Mouse (Mus musculus): Measurements from ENCODE around the gene Trp53i11. TPM values are rescaled to one million over a fixed set of nuclear protein-coding genes. Genes with fewer than 3 reads are reported as not detected.
A peak's percentile ranks its signal among the peaks of the same experiment; 100 is the strongest.

Trp53i11 gene
- total RNA-seq, 2 experiments from 2014 or later, result 83.8 to 96.3 TPM

DNA sequence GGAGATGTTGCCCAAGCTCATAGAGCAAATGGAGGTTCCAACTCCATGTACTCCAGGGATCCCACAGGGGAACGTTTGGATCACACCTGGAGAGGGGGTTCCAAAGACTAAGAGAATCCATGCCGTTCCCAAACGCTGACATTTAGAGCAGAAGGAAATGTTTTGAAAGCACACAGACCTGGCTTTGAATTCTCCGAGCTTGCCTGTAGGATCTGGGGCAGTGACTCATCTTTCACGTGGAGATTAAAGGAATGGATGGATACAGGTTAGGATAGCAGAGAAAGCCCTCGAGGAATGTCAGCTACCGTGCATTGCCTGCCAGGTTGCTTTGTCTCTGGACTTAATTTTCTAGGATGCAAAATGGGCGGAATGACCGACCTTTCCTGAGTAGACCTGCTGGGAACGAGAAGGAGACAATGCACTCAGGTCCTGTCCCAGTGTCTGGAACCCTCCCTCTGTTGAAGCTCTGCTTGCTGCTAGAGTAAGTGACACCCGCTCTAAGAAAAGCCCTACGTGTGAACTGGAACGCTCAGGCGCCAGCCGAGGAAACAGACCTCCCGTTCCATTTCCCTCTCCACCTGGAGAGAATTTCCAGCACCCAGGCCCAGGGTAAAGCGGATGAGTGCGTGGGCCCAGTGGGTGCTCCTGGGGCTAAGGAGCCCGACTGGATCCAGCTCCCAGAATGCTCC lies 17.0 kb upstream of the Trp53i11 start:
- intact Hi-C loops (cut with DNase I), result no loop called here
- DNase-seq (ENCODE audit: low spot score in 2 of 2), result peak in 1 of 2 experiments; percentile 72

DNA sequence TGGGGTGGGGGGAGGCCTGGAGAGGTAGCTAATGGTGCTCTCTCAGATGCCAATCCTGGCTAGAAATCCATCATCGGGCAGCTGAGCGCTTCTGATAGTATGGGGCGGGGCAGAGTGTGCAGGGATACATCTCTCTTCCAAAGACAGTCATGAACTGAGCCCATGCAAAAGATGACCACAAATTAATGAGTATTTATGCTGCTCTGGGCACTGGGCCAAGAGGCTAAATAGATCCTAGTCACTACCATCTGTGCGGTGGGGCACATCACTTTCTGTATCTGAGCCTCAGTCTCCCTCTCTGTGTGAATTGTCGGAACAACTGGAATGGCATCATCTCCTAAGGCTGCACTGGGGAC lies 16.5 kb upstream of the Trp53i11 start:
- intact Hi-C loops (cut with DNase I), result no loop called here
- no peak for DNase-seq (ENCODE audit: low spot score in 2 of 2)

DNA sequence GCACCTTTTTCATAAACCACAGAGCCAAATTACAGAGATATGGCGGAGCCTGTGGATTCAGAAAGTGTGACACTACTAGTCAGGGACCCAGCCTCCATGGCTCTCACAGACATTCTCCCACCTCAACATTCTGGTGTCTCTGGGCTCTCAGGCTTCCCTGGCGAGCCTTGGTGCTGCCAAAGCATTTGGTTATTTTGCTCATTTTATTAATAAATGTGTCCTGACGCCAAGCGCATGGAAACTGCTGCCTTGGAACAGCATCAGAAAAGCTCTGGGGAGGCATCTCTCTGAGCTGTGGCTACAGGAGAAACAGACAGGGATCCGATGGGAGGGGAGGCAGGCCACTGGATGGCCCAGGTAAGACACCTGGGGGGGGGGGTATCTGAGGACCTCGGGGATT lies 15.4 kb upstream of the Trp53i11 start:
- no peak for DNase-seq (ENCODE audit: low spot score in 2 of 2)
- intact Hi-C loops (cut with DNase I), result no loop called here

DNA sequence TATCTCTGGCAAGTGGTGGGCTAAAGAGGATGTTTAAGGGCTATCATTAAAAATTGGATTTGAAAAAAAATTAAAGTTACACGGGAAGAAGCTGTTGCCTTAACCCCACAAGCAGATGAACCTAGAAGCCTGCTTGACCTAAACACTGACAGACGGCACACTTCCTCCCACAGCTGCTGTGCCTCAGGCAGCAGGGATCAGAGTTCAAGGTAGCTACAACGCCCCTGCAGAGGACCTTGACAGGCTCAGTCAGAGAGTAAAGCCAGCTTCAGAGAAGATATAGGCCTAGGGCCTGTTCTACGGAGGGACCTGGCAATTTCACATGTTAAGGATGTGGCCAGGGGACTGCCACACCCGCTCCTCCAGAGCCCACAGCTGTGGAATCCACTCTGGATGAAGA lies 14.9 kb upstream of the Trp53i11 start:
- no peak for DNase-seq (ENCODE audit: low spot score in 2 of 2)
- intact Hi-C loops (cut with DNase I), result no loop called here

DNA sequence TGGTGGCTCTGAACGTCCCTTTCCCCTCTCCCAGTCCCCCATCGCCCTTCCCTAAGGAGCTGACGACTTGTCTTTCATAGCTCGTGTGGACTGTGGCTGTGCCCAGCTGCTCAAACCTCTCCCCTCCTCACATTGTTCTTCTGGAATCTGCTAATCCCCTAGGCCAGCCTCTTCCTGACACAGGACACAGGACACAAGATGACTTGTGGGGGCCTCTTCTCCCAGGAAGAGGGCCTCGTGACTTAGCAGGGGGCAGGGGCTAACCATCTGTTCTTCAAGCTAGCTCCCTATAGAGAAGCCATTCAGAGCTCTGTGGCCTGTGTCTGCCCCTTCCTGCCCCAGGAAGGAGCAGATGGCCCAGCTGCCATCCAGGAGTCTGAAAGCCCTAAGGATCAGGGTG lies 13.2 kb upstream of the Trp53i11 start:
- DNase-seq (ENCODE audit: low spot score in 2 of 2), result no peak
- intact Hi-C loops (cut with DNase I), result no loop called here

DNA sequence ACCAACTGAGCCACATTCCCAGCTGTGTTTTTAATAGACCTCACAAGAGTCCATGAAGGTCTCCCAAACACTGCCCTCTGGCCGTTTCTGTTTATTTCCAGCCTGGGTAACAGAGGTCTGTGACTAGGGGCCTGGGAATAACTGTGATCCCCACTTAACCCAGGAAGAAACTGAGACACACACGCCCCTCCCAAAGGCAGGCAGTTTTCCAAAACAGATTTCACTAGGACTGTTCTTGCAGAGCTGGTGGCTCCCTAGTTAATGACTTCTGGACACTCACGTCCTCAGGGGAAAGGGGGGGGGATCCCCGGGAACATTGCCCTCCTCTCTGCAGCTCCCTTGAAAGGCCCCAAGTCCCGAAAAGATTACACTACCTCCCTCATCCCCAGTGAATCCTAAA lies 12.1 kb upstream of the Trp53i11 start:
- intact Hi-C loops (cut with DNase I), result no loop called here
- DNase-seq (ENCODE audit: low spot score in 2 of 2), result no peak

DNA sequence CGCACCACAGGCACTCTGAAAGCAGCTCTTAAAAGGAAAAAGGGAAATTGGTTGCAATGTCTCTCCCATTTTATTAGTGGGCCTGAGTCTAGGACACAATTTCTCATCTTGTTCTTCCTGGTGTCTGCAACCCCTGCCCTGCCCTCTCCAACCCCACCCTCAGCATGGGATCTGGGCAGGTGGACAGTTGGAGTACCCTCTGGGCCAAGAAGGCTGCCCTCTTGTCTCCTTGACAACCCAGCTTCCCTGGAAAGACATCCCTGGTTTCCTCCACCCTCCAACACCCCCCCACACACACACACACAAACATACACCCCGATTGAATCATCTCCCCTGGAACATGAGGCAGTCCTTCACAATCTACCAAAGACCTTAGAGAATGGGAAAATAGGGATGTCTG lies 11.6 kb upstream of the Trp53i11 start:
- intact Hi-C loops (cut with DNase I), result no loop called here
- DNase-seq (ENCODE audit: low spot score in 2 of 2), result no peak

DNA sequence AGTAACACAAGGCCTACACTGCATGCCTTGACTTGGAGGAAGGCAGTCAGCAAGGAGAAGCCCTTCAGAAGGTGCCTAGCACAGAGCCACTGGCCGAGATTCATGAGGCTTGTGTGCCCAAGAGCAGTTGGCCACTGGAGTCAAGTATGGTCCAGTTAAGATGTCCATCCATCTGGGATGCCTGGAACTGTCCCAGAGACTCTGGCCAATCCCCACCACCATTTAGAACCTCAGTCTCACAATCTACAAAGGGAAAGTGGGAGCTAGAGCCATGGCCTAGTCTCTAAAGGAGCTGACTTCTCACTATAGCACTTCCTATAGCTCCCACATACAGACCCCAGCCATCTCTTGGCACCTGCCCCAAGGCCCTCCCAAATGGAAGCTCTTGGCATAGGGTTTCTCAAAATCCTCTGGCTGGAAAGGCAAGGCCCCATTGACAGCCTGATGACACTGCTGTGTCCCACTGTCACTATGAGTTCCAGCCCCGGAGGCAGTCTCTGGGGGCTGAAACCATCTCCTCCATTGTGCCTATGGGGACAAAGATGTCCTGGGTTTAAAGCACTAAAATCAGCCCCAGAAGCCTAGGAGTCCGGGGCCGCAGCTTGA lies 11.1 kb upstream of the Trp53i11 start:
- intact Hi-C loops (cut with DNase I), result no loop called here

DNA sequence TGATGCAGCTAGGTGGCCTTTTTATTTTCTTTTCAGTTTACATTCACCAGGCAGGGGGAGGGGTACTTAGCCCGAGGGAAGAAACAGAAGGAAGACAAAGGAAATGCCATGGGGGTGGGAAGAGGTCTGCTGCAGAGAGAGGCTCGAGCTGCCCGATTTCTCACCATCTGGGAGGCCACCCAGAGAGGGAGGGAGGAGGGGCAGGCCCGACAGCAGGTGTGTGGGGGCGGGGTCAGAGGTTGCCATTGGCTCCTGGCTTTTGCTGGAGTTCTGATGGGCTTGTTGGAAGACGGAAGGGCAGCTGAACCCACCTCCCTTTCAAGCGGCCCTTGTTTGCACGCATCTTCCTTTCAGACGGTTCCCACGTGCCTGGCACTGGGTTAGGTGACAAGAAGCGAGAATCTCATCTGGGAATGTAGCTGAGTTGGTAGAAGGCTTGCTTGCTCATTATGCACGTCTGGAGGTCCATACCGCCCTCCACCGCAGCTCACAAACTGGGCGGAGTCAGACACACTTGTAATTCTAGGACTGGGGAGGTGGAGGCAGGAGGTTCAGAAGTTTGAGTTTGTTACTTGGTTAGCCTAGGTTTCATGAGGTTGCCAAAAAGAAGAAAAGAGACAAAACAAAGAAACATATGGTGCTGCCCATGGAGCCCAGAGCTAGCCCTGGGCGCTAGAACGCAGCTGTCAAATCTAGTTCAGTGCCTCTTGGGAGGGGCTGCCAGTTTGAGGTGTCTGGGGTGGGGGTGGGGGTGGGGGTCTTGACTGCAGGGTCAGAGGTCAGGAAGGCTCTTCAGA lies 10.3 kb upstream of the Trp53i11 start:
- no peak for DNase-seq (ENCODE audit: low spot score in 2 of 2)
- intact Hi-C loops (cut with DNase I), result no loop called here

More for the DNA sequence above, 11.1 kb upstream of the Trp53i11 start:
- no peak for DNase-seq (ENCODE audit: low spot score in 2 of 2)

DNA sequence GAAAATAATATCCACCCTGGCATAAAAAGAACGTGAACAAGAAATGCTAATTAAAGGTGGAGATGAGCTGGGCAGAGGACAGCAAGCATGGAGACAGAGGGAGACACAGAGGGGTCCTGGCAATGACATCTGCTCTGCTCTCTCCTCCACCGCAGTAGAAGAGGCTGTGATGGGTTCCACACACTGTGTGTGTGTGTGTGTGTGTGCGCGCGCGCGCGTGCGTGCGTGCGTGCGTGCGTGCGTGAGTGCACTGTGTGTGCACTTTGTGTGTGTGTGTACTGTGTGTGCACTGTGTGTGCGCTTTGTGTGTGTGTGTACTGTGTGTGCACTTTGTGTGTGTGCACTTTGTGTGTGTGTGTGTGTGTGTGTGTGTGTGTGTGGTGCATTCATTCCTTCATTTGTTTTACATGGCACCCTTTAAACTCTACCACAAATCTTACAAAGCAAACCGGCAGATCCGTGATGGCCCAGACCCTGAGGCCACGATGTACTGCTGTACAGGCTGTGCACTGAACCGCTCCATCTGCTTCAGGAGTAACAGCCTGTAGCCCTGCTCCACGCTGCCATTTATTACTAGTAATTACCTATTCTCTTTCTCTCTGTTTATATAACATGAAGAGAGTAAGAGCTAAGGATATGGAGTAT lies 9.6 kb upstream of the Trp53i11 start:
- no peak for DNase-seq (ENCODE audit: low spot score in 2 of 2)

DNA sequence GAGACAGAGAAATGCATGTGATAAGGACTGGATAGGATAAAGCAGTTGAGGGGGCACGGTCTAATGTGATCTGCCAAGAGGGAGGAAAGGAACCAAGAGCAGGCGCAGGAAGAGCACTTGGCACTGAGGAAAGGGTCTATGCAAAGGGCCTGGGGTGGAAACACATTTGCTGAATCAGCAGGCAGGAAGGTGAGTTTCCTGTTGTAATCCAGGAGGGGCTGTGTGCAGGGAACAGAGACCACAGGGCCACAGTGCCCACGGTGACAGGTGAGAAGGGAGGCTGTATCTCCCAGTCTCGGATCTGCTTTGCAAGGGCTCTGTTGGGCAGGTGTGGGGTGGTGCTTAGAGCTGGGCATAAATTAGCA lies 9.1 kb upstream of the Trp53i11 start:
- no peak for DNase-seq (ENCODE audit: low spot score in 2 of 2)
- intact Hi-C loops (cut with DNase I), result no loop called here

More for the DNA sequence above, 9.6 kb upstream of the Trp53i11 start:
- intact Hi-C loops (cut with DNase I), result no loop called here

DNA sequence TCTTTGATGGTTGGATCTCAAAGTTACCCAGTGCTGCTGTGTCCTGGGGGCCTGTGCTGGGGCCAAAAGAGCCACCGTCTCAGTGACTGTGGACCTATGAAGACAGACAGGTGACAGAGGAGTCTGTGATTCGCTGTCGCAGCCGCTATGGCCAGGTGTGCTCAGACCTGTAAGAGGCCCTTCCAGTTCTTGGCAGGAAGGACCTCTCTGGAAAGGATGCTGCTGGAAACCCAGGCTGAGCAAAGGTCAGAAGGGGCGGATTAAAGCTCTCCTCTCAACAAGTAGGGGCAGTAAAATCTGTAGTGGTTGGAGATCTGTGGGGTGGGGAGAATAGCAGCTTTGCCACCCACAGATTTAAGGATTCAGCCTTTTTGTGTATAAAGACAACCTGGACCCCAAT lies 7.7 kb upstream of the Trp53i11 start:
- DNase-seq (ENCODE audit: low spot score in 2 of 2), result no peak
- intact Hi-C loops (cut with DNase I), result loop anchor here (2.0 kb wide), 1 partner anchor 95 kb away; no protein-coding TSS in a partner anchor

DNA sequence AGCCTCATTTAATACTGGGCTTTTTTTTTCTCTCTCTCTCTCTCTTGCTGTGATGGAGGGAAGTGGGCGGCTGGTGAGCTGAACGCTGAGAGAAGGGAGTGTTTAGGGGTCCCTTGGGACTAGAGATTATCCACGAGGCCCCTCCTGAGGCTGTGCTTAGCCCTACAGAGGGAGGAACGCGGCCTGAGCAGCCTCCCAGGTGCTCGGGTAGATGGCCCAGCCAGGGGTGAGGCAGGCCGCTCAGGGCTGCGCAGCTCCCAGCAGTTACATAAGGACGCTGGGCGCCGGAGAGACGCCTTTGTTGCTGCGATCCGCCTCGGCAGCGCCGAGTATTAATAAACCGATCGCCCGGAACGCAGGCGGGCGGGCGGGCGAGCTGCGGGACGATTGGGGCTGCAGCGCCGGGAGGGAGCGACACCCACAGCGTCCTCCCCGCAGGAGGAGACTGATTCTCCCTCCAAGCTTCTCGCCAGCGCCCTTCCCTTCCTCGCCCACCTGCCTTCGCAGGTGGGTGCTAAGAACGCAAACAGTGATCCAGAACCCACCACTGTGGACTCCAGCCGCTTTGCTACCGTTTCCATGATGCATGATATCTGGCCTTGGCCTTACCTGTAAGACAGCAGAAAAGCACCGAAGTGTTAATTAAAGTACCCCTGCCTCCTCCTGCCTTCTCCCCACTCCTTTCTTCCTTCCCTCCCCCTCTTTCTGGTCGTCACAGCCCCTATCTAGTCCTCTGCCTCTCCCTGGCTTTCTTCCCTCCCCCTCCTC lies 7.1 kb upstream of the Trp53i11 start:
- intact Hi-C loops (cut with DNase I), result loop anchor here (2.0 kb wide), 1 partner anchor 95 kb away; no protein-coding TSS in a partner anchor

DNA sequence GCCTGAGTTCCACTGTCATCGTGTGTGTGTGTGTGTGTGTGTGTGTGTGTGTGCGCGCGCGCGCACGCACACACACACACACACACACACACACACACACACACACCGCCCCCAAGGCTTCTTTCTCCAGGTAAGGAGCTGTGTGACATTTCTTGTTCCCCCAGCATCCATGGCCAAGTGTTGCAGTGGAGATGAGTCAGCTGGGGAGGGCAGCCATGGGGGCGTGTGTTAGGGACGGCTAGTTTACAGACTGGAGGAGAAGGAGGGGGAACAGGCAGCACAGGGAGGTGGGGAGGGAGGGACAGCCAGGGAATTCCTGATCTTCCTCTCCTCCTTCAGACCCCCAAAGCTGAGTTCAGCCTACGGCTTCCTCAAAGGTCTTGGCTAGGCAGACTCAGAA lies 4.5 kb upstream of the Trp53i11 start:
- intact Hi-C loops (cut with DNase I), result no loop called here
- DNase-seq (ENCODE audit: low spot score in 2 of 2), result peak in 1 of 2 experiments; percentile 74

More for the DNA sequence above, 7.1 kb upstream of the Trp53i11 start:
- peak; percentile 82 to 83 for DNase-seq (ENCODE audit: low spot score in 2 of 2)

DNA sequence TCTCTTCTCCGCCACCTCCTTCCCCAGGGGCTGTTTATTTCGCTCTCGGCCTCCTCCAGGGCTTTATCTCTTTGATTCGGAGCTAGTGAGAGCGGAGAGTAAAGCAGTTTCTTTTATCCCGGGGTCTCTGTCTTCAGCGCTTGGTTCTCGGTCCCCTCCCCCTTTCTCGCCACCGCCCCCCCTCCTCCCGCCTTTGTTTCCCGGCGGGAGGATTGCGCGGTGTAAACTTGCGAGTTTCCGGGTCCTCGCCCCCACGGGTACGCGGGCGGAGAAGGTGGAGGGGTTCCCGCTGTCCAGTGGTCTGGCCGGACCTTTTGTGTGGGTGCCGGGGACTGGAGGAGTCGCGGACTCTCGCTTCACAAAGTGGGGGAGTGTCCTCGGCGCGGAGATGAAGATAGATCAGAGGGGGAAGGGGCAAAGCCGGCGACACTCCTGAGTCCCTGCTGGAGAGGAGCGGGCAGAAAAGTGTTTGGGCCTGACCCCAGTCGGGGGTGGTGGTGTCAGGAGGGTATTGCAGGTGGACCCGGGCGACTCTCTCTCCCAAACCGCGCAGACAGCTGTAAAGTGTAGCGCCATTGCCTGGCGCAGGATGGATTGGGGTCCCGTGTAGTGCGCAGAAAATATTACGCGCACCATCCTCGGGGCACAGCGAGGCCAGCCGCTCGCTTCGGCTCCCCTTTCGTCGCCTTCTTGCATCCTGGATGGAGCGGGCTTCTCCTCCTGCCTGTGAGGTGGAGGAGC lies 842 bp downstream of the Trp53i11 start:
- intact Hi-C loops (cut with DNase I), result loop anchor here (2.0 kb wide), 1 partner anchor 119 kb away; no protein-coding TSS in a partner anchor

DNA sequence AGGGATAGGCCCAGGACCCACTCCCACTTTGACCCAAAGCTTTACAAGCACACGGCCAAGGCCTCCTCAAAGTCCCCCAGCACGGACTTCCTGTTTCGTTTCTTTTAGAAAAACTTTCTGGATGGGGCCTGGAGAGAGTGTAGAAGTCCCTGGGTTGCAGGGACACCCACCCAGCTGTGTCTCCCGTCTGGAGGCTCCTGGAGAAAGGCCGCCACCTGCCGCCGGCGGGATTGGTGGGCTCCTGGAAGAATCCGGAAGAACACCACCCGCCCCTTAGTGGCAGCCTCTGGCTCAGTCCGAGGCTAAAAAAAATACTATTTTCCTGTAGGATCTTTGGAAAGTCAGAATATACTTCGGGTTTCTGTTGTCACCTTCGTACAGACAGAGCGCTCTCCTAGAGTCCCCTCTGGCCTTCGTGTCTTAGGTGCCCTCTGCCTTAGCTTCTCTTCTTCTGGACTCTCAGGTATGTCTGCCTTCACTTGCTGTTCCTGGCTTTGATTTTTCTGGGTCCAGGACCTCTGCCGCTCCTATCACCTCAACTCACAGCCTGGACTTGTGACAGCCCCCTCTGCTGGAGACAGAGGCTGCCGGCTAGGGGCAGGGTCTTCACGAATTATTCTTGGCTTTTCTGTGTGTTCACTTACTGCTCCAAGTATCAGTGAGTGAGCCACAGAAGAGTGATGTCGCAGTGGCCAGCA lies 1.6 kb downstream of the Trp53i11 start:
- DNase-seq (ENCODE audit: low spot score in 2 of 2), result no peak
- intact Hi-C loops (cut with DNase I), result loop anchor here (2.0 kb wide), 1 partner anchor 120 kb away; no protein-coding TSS in a partner anchor

More for the DNA sequence above, 842 bp downstream of the Trp53i11 start:
- no peak for DNase-seq (ENCODE audit: low spot score in 2 of 2)

DNA sequence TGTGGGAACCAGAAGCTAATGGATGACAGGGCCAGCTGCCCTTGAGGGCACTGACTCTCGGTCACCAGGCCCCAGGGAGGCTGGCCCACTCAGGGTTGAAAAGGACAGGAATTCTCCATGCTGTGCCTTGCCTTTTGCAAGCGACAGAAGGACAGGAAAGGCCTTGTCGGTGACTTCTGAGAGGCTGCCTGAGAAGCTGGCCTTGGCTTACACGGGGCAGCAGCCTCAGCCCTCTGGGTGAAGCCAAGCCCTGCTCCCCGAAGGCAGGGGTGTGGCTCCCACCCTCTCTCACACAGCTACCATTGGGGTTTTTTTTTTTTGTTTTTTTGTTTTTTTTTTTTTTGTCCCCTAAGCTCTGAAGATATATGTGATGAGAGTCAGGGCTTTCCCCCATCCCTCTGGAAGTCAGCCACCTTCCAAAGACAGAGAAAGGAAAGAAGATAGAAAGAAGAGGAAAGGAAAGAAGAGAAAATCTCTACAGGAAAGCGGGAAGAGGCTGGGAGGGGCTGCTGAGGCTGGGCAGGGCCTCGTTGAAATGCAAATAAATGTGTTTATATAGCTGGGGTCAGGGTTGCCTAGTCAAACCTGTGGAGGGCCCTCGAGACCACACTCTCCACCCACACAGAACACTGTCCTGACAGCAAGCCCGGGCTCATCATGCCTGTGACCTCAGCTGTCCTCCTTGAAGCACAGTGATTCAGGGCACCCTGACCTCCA lies 3.6 kb downstream of the Trp53i11 start:
- DNase-seq (ENCODE audit: low spot score in 2 of 2), result no peak
- intact Hi-C loops (cut with DNase I), result no loop called here

All from left cerebral cortex, postnatal 25 days (tissue).